Mouse (Mus musculus): ENCODE data around the gene Pdk2. TPM values are rescaled to one million over a fixed set of nuclear protein-coding genes. Genes with fewer than 3 reads are reported as not detected.

Gene Pdk2
- polyA plus RNA-seq, 1 experiment: 106 TPM

- no peak for TF ChIP-seq POLR2A (IDR thresholded peaks at IDR 0.05; ENCODE audit: extremely low read depth, insufficient read depth, low read length)
- TF ChIP-seq CTCF (IDR thresholded peaks at IDR 0.05; ENCODE audit: extremely low read depth, insufficient read depth, low read length): no peak
- Histone ChIP-seq H3K4me3 (ENCODE audit: insufficient read depth, low read length) (peak overlapping the region; percentile 49), H3K27ac (ENCODE audit: insufficient read depth, low read length) (peak overlapping the region; percentile 72), H3K4me1 (ENCODE audit: control insufficient read depth, insufficient read depth, low read length) (peaks cover 16% of the 10 kb centered on the region)
Observed at GRCm38 (mm10) chr11:94991641-94992479, 49.3 kb downstream of the Pdk2 start.

GRCm38 (mm10) chr11:94990749-94991577 is 50.2 kb downstream of the Pdk2 start, which contains the start of gene Ppp1r9b:
Gene Ppp1r9b, plus strand, starts transcription at chr11:94991035.
- Histone ChIP-seq H3K4me1 (ENCODE audit: control insufficient read depth, insufficient read depth, low read length) (peaks cover 13% of the 10 kb centered on the region; the same call in 1 of the 2 replicates), H3K27ac (ENCODE audit: insufficient read depth, low read length) (peak within 1 kb of the TSS; percentile 95), H3K4me3 (ENCODE audit: insufficient read depth, low read length) (peak within 1 kb of the TSS; percentile 53)
- TF ChIP-seq CTCF (IDR thresholded peaks at IDR 0.05; ENCODE audit: extremely low read depth, insufficient read depth, low read length): 0 out of 2 replicates have a peak, but pooled peaks have one; percentile 10
- peak; percentile 54; the same call in 1 of the 2 replicates for TF ChIP-seq POLR2A (IDR thresholded peaks at IDR 0.05; ENCODE audit: extremely low read depth, insufficient read depth, low read length)

DNA sequence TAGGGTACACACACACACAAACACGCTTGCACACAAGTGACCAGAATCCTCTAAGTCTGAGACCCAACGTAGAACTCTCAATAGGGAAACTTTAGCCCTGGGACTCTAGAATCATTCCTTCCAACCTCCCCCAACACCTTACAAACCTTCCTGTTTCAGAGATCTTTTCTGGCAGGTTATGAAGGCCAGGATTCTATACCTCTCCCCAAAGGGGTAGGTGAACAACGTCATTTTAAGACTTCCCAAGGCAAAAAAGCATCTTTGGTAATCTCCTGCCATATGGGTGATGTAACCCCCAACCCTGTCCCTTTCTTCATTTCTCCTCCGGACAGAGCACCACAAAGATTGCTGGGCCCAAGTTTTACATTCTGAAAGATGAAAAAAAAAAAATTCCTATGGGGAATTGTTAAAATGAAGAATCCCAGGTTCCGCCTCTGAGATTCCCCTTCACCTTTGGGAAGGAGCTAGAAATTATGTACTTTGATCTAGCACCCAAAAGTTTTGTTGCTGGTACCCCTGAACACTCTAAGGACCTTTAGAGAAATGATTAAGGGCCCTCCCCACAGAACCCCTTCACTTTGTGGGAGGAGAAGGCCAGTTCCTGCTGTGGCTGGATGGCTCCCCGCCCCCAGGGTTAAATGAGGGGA is 50.9 kb downstream of the Pdk2 start:
- peak overlapping the region; percentile 82 for H3K27ac ChIP-seq (ENCODE audit: insufficient read depth, low read length)
- H3K4me1 ChIP-seq (ENCODE audit: control insufficient read depth, insufficient read depth, low read length): peaks cover 12% of the 10 kb centered on the region; the same call in 1 of the 2 replicates
- no peak for TF ChIP-seq POLR2A (IDR thresholded peaks at IDR 0.05; ENCODE audit: extremely low read depth, insufficient read depth, low read length)
- H3K4me3 ChIP-seq (ENCODE audit: insufficient read depth, low read length): peak overlapping the region; percentile 53

GRCm38 (mm10) chr11:94989562-94990017 is 51.6 kb downstream of the Pdk2 start:
- TF ChIP-seq POLR2A (IDR thresholded peaks at IDR 0.05; ENCODE audit: extremely low read depth, insufficient read depth, low read length) (peak; percentile 40; the same call in 1 of the 2 replicates), CTCF (IDR thresholded peaks at IDR 0.05; ENCODE audit: extremely low read depth, insufficient read depth, low read length) (no peak)
- Histone ChIP-seq H3K27ac (ENCODE audit: insufficient read depth, low read length) (peak overlapping the region; percentile 82), H3K4me1 (ENCODE audit: control insufficient read depth, insufficient read depth, low read length) (peaks cover 9% of the 10 kb centered on the region; the same call in 1 of the 2 replicates), H3K4me3 (ENCODE audit: insufficient read depth, low read length) (peak overlapping the region; percentile 53)

DNA sequence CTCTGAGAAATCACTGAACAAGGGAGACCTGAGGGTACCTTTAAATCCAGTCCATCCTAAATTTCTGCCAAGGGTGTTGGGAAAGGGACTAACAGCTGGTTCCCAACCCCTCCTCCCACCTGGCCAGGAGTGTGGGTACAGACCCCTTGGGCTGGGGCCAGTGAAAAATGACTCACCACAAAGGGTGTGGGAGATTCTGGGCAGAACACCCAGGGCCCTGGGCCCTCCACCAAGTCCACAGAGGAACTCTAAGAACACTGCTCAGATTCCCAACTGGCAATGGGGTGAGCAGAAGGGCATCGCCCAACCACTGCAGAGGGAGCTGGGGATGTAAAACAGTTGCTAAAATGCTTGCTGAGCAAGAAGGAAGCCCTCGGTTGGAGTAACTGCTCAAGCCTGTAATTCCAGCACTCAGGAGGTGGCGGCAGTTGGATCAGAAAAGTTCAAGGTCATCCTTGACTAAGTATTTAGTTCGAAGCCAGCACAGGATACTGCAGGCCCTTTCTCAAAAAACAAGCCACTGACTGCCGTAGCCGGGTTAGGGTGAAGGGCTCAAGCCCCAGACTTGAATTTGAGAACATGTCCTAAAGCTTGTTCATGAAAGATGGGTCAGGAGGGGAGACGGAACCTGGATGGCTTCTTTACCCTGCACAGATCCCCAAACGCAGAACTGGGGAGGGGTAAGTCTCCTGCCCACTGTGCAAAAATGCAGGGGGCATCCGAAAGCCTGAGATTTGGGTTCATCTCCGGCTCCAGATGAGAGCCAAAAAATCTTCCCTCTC is 52.2 kb downstream of the Pdk2 start:
- no peak for TF ChIP-seq CTCF (IDR thresholded peaks at IDR 0.05; ENCODE audit: extremely low read depth, insufficient read depth, low read length)
- no peak for TF ChIP-seq POLR2A (IDR thresholded peaks at IDR 0.05; ENCODE audit: extremely low read depth, insufficient read depth, low read length)
- Histone ChIP-seq H3K4me1 (ENCODE audit: control insufficient read depth, insufficient read depth, low read length) (peaks cover 8% of the 10 kb centered on the region; the same call in 1 of the 2 replicates), H3K4me3 (ENCODE audit: insufficient read depth, low read length) (peak overlapping the region; percentile 53), H3K27ac (ENCODE audit: insufficient read depth, low read length) (peak overlapping the region; percentile 80)

- no peak overlapping the region for H3K4me3 ChIP-seq (ENCODE audit: insufficient read depth, low read length)
- peaks cover 7% of the 10 kb centered on the region; the same call in 1 of the 2 replicates for H3K4me1 ChIP-seq (ENCODE audit: control insufficient read depth, insufficient read depth, low read length)
- no peak for TF ChIP-seq POLR2A (IDR thresholded peaks at IDR 0.05; ENCODE audit: extremely low read depth, insufficient read depth, low read length)
- TF ChIP-seq CTCF (IDR thresholded peaks at IDR 0.05; ENCODE audit: extremely low read depth, insufficient read depth, low read length): no peak
- peak overlapping the region; percentile 55 for H3K27ac ChIP-seq (ENCODE audit: insufficient read depth, low read length)
Observed at GRCm38 (mm10) chr11:94987851-94988250, 53.3 kb downstream of the Pdk2 start.

GRCm38 (mm10) chr11:94987341-94987740 is 53.8 kb downstream of the Pdk2 start:
- H3K4me3 ChIP-seq (ENCODE audit: insufficient read depth, low read length): no peak overlapping the region
- TF ChIP-seq POLR2A (IDR thresholded peaks at IDR 0.05; ENCODE audit: extremely low read depth, insufficient read depth, low read length) (no peak), CTCF (IDR thresholded peaks at IDR 0.05; ENCODE audit: extremely low read depth, insufficient read depth, low read length) (no peak)
- H3K27ac ChIP-seq (ENCODE audit: insufficient read depth, low read length): peak overlapping the region; percentile 55
- H3K4me1 ChIP-seq (ENCODE audit: control insufficient read depth, insufficient read depth, low read length): peaks cover 7% of the 10 kb centered on the region; the same call in 1 of the 2 replicates

DNA sequence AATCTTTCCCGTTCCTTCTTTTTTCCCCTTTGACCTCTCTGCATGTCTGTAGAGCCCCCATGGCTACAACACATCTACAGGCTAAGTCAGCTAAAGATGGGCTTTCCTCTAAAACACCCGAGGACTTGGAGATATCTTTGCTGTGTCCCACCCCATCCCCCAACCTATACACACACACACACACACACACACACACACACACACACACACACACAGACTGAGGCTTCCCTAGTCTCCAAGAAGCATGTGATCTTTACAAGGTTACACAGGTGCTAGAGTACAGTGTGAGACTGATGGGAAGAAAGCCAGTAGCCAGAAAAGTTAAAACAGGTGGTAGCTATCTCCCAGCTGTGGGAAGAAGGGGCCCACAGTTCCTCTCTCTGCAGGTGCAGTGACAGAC is 54.7 kb downstream of the Pdk2 start:
- Histone ChIP-seq H3K27ac (ENCODE audit: insufficient read depth, low read length) (no peak overlapping the region), H3K4me1 (ENCODE audit: control insufficient read depth, insufficient read depth, low read length) (peaks cover 7% of the 10 kb centered on the region; the same call in 1 of the 2 replicates), H3K4me3 (ENCODE audit: insufficient read depth, low read length) (no peak overlapping the region)
- TF ChIP-seq POLR2A (IDR thresholded peaks at IDR 0.05; ENCODE audit: extremely low read depth, insufficient read depth, low read length) (no peak), CTCF (IDR thresholded peaks at IDR 0.05; ENCODE audit: extremely low read depth, insufficient read depth, low read length) (no peak)

Data from cortical plate, adult 2 months (tissue).